Mouse (Mus musculus): Measurements from ENCODE around the gene Apobec3.

DNA sequence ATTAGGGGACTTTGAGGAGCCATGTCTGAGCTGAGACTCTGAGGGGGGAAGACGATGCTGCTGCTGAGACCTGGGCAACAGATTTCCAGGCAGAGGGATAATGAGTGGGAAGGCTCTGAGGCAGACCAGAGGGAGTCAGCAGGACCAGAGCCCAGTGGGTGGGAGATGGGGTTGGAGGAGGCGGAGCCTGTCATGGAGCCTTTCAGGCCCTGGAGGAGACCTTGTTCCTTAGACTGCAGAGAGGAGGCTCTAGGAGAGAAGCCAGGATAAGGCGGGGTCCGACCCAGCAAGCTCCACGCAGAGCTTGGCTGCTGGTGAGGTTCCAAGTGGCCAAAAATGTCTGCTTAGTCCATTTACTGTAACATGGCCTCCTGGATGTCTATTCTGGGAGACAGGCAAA is 44.4 kb upstream of the Apobec3 start:
- TF ChIP-seq CTCF (IDR thresholded peaks at IDR 0.05; ENCODE audit: low read depth): no peak
- TF ChIP-seq EP300 (IDR thresholded peaks at IDR 0.05; ENCODE audit: low read depth): no peak
